Mouse (Mus musculus) ZHBTc4 (cell line): ENCODE data around the gene Klhl12.
"Not testable (repeated sequence)": the region's sequence is repeated elsewhere in the genome, so short reads cannot be mapped to it uniquely, and the experiment has no call there.

Source experiments
- DNase-seq: peaks from one replicate; pipeline ENCODE4 v3.0.0-alpha.2; 2011; ENCODE audit warnings: low read depth, low spot score

The Klhl12 gene

GRCm38 (mm10) chr1:134513876-134514590 lies 58.7 kb downstream of the Klhl12 start:
- no peak for DNase-seq

GRCm38 (mm10) chr1:134515891-134516290 lies 60.6 kb downstream of the Klhl12 start:
- no peak for DNase-seq

GRCm38 (mm10) chr1:134516491-134517198 lies 61.3 kb downstream of the Klhl12 start:
- DNase-seq, result no peak

- DNase-seq, result not testable (repeated sequence)
Measured at GRCm38 (mm10) chr1:134517841-134518240, 62.5 kb downstream of the Klhl12 start.

- peak; percentile 96 for DNase-seq
Measured at GRCm38 (mm10) chr1:134518677-134519076, 63.3 kb downstream of the Klhl12 start.

GRCm38 (mm10) chr1:134519201-134519600 lies 63.9 kb downstream of the Klhl12 start:
- DNase-seq, result not testable (repeated sequence)

- DNase-seq, result no peak
Measured at GRCm38 (mm10) chr1:134520001-134520721, 64.8 kb downstream of the Klhl12 start.

GRCm38 (mm10) chr1:134521163-134521562 lies 65.8 kb downstream of the Klhl12 start:
- DNase-seq, result no peak

- DNase-seq, result no peak
Measured at GRCm38 (mm10) chr1:134522325-134522724, 67.0 kb downstream of the Klhl12 start.

GRCm38 (mm10) chr1:134524424-134524823 lies 69.1 kb downstream of the Klhl12 start:
- DNase-seq, result peak; percentile 91

GRCm38 (mm10) chr1:134525015-134525414 lies 69.7 kb downstream of the Klhl12 start:
- no peak for DNase-seq

- DNase-seq, result peak; percentile 56
Measured at GRCm38 (mm10) chr1:134526752-134527151, 71.4 kb downstream of the Klhl12 start.

- no peak for DNase-seq
Measured at GRCm38 (mm10) chr1:134530618-134531017, 75.3 kb downstream of the Klhl12 start.

GRCm38 (mm10) chr1:134533710-134534109 lies 78.4 kb downstream of the Klhl12 start:
- peak; percentile 65 for DNase-seq

GRCm38 (mm10) chr1:134535054-134535453 lies 79.7 kb downstream of the Klhl12 start:
- DNase-seq, result peak; percentile 97

GRCm38 (mm10) chr1:134535513-134535912 lies 80.2 kb downstream of the Klhl12 start:
- peak; percentile 84 for DNase-seq

GRCm38 (mm10) chr1:134540610-134541009 lies 85.3 kb downstream of the Klhl12 start:
- no peak for DNase-seq
